Mouse (Mus musculus) frontal cortex, adult 2 months (tissue): ENCODE measurements around the gene Apol9b. TPM values are rescaled to one million over a fixed set of nuclear protein-coding genes. Genes with fewer than 3 reads are reported as not detected.

Source experiments
- DNase-seq, 2 experiments: peaks; one replicate each; pipeline ENCODE4 v3.0.0; 2022; ENCODE audit warnings: low spot score in 1 of 2; ENCODE audit errors: extremely low spot score in 1 of 2
- polyA plus RNA-seq: library from polyadenylated mRNA; depleted of rRNA; stranded (reverse); fragments of >200 nt; gene quantifications from 2 replicates; pipeline ENCODE4 v1.2.3, GENCODE M21; 2012; rRNA removed

Gene Apol9b
- polyA plus RNA-seq, 1 experiment, result 1.3 TPM

DNA sequence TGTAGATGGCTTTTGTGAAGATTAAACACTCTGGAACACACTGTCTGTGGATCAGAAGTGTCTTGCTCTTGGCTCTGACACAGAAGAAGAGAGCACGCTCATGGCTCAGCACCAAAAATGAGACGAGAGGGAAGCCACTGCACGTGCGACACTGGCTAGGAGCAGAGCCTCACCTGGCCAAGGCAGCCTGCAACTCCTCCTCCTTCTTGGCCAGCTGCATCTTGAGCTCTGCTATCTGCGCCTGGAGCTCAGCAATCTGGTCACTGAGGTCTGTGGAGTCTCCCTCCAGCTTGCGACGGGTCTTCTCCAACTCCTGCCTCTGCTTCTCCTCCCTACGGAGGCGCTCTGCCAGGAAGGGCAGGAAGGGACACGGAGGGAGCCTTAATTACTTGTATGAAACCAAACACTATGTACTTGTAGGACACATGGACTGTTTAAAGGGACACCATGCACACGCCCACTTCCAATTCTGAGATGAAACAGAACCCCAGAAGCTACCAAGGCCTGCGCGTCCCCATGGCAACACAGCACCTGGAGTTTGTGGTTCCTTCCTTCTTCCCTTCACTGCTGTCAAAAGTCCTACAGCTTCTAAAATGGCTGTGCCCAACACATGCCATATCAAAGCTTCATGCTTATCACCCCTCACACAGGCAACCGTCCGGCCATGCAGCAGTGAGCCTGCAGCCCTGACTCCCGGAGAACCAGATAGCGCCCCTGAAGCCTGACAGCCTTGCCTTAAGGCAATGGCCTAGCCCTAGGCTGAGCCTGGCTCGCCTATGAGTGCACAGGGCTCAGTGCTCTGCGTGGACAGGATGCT, 44.5 kb downstream of the Apol9b start:
- no peak for DNase-seq

GRCm38 (mm10) chr15:77774303-77774702, 45.5 kb downstream of the Apol9b start:
- no peak for DNase-seq

GRCm38 (mm10) chr15:77775186-77775963, 46.5 kb downstream of the Apol9b start:
- DNase-seq, result peak in 1 of 2 experiments; percentile 84

DNA sequence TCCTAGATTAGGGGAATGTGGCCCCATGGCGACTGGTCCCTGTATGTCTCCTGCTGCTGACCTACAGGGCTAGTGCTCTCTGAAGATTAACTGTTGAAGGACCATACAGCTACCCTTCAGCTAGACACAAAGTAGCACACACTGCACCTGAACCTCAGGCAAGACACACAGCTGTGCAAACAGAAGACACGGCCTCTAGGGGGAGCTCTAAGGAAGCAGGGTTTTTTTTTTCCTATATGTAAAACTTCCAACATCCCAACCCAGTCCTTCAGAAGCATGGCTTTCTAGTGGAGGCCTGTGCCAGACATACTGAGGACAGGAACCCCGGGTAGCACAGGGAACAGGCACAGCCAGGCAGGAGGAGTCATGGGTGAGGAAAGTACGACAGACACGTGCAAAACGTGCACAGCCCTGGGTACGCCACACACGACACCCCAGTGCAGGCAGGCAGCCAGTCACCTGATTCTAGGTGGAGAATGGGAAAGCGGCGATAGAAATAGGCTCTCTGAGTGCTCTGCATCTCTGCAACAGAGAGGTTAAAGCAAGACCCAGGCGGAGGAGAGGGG, 53.7 kb downstream of the Apol9b start:
- DNase-seq, result peak in 1 of 2 experiments; percentile 70

- peak; percentile 83 to 89 for DNase-seq
Measured at GRCm38 (mm10) chr15:77784039-77784824, 55.4 kb downstream of the Apol9b start.

DNA sequence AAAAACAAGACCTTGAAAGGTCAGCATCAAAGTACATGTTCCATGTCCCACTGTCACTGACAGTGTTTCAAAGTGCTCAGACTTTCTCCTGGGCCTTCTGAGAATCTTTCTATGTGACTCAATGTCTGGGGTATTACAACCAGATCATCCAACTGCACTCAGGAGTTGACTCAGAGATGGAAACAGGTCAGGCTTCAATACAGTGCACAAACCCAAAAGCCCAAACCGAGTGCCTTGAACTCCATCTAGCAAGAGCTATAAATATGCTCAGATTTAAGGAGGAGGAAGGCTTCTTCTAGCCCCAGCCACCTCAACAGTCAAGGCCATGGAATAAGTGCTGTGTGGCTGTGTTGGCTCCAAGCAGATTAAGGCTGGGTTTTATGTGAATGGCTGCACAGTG, 57.0 kb downstream of the Apol9b start:
- no peak for DNase-seq

Other genes starting within 250 kb of the Apol9b start
- gene Apol11a, start 220.8 kb upstream of the Apol9b start, polyA plus RNA-seq, result not detected in 2 replicates
- not detected in 2 replicates for gene Apol7c, start 195.7 kb upstream of the Apol9b start, polyA plus RNA-seq
- not detected in 2 replicates for gene 1700025B11Rik, start 167.1 kb upstream of the Apol9b start, polyA plus RNA-seq
- gene Apol10b, start 132.9 kb upstream of the Apol9b start, polyA plus RNA-seq, result 0.29 and 0.60 TPM in 2 replicates
- gene Gm36245, start 129.8 kb upstream of the Apol9b start, polyA plus RNA-seq, result not detected in 2 replicates
- gene Apol11b, start 85.8 kb upstream of the Apol9b start, polyA plus RNA-seq, result not detected in 2 replicates
- gene Apol7e, start 30.2 kb upstream of the Apol9b start, polyA plus RNA-seq, result 0.04 and 0.11 TPM in 2 replicates
- gene Apol8, start 28.0 kb downstream of the Apol9b start, polyA plus RNA-seq, result 4.0 and 5.2 TPM in 2 replicates
- 34.4 and 38.7 TPM in 2 replicates for gene Myh9, start 113.1 kb downstream of the Apol9b start, polyA plus RNA-seq
- gene Txn2, start 200.0 kb downstream of the Apol9b start, polyA plus RNA-seq, result 198 and 213 TPM in 2 replicates
- gene Foxred2, start 227.7 kb downstream of the Apol9b start, polyA plus RNA-seq, result 15.5 and 17.0 TPM in 2 replicates
- 111 and 113 TPM in 2 replicates for gene Eif3d, start 241.8 kb downstream of the Apol9b start, polyA plus RNA-seq